Comparison of ENCODE assay signal across 50 mouse cellular contexts in the genomic region with DNA sequence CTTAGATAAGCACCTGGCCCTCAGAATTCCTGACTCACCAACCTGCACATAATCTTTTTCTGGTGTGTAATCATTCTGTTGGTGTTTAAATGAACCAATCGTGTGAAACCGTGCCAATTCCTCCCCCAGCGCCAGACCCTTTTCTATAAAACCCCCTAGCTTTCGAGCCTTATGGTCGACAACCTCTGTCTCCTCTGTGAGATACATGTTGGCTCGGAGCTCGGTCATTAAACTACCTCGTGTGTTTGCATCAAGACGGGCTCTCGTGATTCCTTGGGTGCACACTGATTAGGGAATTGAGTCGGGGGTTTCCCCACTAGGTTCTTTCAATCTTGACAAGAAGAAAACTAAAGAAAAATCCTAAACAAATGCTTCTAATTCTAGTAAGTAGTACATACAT. TPM values are rescaled to one million over a fixed set of nuclear protein-coding genes. Genes with fewer than 3 reads are reported as not detected.
"Had no signal": no experiment of that assay in that cellular context is flagged by ENCODE, and none has a peak within 500 bp of the region (broad histone marks: within the 10 kb centered on the region; RNA-seq: fewer than 3 reads in every experiment).

No protein-coding gene starts in this region.

- H3K4me1 ChIP-seq: heart, embryonic 12.5 days; heart, embryonic 13.5 days; heart, embryonic 15.5 days; hindbrain, embryonic 10.5 days; hindbrain, embryonic 13.5 days; hindbrain, embryonic 15.5 days; intestine, embryonic 15.5 days; kidney, embryonic 15.5 days had no signal

- H3K9me3 ChIP-seq: heart, embryonic 12.5 days; heart, embryonic 13.5 days; heart, embryonic 15.5 days; hindbrain, embryonic 10.5 days; hindbrain, embryonic 13.5 days; hindbrain, embryonic 15.5 days; intestine, embryonic 15.5 days; kidney, embryonic 15.5 days had no signal

- H3K36me3 ChIP-seq: heart, embryonic 12.5 days; heart, embryonic 13.5 days; heart, embryonic 15.5 days; hindbrain, embryonic 10.5 days; hindbrain, embryonic 13.5 days; hindbrain, embryonic 15.5 days; intestine, embryonic 15.5 days; kidney, embryonic 15.5 days had no signal

- ATAC-seq: hindbrain, embryonic 16.5 days; hindbrain, postnatal 0 days; inflammation-experienced regulatory T-cells, adult 6 months; intestine, embryonic 15.5 days; intestine, embryonic 16.5 days; intestine, postnatal 0 days had no signal

- H3K4me2 ChIP-seq: heart, embryonic 12.5 days; heart, embryonic 13.5 days; heart, embryonic 15.5 days; hindbrain, embryonic 13.5 days; hindbrain, embryonic 14.5 days; hindbrain, embryonic 15.5 days; intestine, embryonic 15.5 days; kidney, embryonic 15.5 days had no signal

- H3K27ac ChIP-seq: heart, embryonic 13.5 days; heart, embryonic 15.5 days; hindbrain, embryonic 10.5 days; hindbrain, embryonic 13.5 days; hindbrain, embryonic 14.5 days; hindbrain, embryonic 15.5 days; hindbrain, postnatal 0 days; intestine, embryonic 15.5 days; kidney, embryonic 15.5 days; kidney, postnatal 0 days; layer of hippocampus, adult 2 months; left cerebral cortex, adult 2 months had no signal

- H3K27me3 ChIP-seq: heart, embryonic 12.5 days; heart, embryonic 13.5 days; heart, embryonic 15.5 days; hindbrain, embryonic 13.5 days; hindbrain, embryonic 15.5 days; intestine, embryonic 15.5 days; kidney, embryonic 15.5 days had no signal

- DNase-seq: heart, postnatal 10 days; heart, postnatal 14 days; heart, postnatal 36 days; heart, postnatal 4 days; kidney, adult 11 months; kidney, adult 18-20 months; kidney, adult 2 months; kidney, adult 8-10 months; kidney, adult 9 months; kidney, postnatal 10 days; kidney, postnatal 14 days; kidney, postnatal 25 days; kidney, postnatal 36 days; kidney, postnatal 4 days; layer of hippocampus, adult 9-11 months; layer of hippocampus, postnatal 36 days had no signal

- H3K4me3 ChIP-seq: heart, embryonic 12.5 days; heart, embryonic 13.5 days; heart, embryonic 15.5 days; hindbrain, embryonic 10.5 days; hindbrain, embryonic 13.5 days; hindbrain, embryonic 15.5 days; intestine, embryonic 15.5 days; kidney, embryonic 15.5 days; layer of hippocampus, adult 2 months; left cerebral cortex, adult 2 months had no signal

- H3K9ac ChIP-seq: heart, embryonic 12.5 days; heart, embryonic 13.5 days; heart, embryonic 15.5 days; hindbrain, embryonic 13.5 days; hindbrain, embryonic 14.5 days; hindbrain, embryonic 15.5 days; intestine, embryonic 15.5 days; kidney, embryonic 15.5 days had no signal

RNA-seq across cellular contexts. Expression of a gene that starts 13.0 kb away (rescaled TPM):
- total RNA-seq: heart, postnatal 10 days; heart, postnatal 14 days; heart, postnatal 25 days; heart, postnatal 36 days; heart, postnatal 4 days; hematopoietic stem cell, adult 5-6 weeks; hindbrain, postnatal 0 days; layer of hippocampus, adult 18-20 months; layer of hippocampus, adult 2 months; layer of hippocampus, adult 8-10 months; layer of hippocampus, postnatal 10 days; layer of hippocampus, postnatal 14 days; layer of hippocampus, postnatal 25 days; layer of hippocampus, postnatal 36 days; left cerebral cortex, adult 18-20 months; left cerebral cortex, adult 2 months; left cerebral cortex, adult 8-10 months had no signal
- polyA plus RNA-seq: heart, embryonic 12.5 days; heart, embryonic 13.5 days; heart, embryonic 14.5 days; heart, embryonic 15.5 days; heart, embryonic 16.5 days; heart, postnatal 0 days; hindbrain, embryonic 10.5 days; hindbrain, embryonic 11.5 days; hindbrain, embryonic 13.5 days; hindbrain, embryonic 14.5 days; hindbrain, embryonic 15.5 days; hindbrain, embryonic 16.5 days; hindbrain, postnatal 0 days; inflammation-experienced regulatory T-cells, adult 6 months; intestine, embryonic 14.5 days; intestine, embryonic 15.5 days; intestine, embryonic 16.5 days; intestine, postnatal 0 days; kidney, adult 2 months; kidney, embryonic 14.5 days; kidney, embryonic 15.5 days; kidney, embryonic 16.5 days; kidney, postnatal 0 days; large intestine, adult 2 months had no signal
